Mouse (Mus musculus): Measurements from ENCODE around the gene Irf2bpl. TPM values are rescaled to one million over a fixed set of nuclear protein-coding genes. Genes with fewer than 3 reads are reported as not detected.

Gene Irf2bpl
- total and polyA plus RNA-seq, 3 experiments, result 6.9 to 8.0 TPM; not detected in 1

DNA sequence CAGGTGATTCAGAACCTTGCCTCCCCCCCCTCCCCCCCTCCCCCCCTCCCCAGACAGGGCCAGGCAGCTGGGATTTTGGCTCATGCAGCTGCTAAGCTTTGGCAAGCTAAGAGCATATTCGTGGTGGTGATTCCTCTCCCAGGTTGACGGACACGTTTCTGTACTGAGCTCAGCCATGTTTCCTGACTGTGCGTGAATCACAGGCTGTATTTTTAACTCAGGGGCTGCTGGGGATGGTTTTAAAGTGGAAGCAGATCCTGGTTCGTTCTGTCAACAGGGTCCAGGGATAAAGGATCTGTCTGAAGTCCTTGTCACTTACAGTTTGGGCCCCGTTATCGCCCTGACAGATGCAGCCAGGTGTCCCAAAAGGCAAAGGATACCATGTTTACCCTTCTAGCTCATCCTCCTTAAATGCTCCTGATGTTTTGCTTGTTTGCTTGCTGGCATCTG, 11.9 kb upstream of the Irf2bpl start:
- H3K9ac ChIP-seq (ENCODE audit: control insufficient read depth, low read depth, low read length, poor library complexity, severe bottlenecking), result peak overlapping the region; percentile 55
- DNase-seq (ENCODE audit: low read depth, low spot score), result no peak
- H3K9me3 ChIP-seq (replicated peaks; ENCODE audit: insufficient read depth, low read length), result no peaks in the 10 kb centered on the region
- TF ChIP-seq ZMIZ1 (IDR thresholded peaks at IDR 0.05; ENCODE audit: low read depth, low read length) (no peak), TCF12 (IDR thresholded peaks at IDR 0.05; ENCODE audit: low read depth, low read length) (no peak), SMC3 (IDR thresholded peaks at IDR 0.05; ENCODE audit: low read depth, low read length) (no peak), TBP (IDR thresholded peaks at IDR 0.05; ENCODE audit: low read depth, low read length) (no peak), USF2 (IDR thresholded peaks at IDR 0.05; ENCODE audit: borderline replicate concordance in 1 of 2, insufficient read depth in 1 of 2, low read depth in 1 of 2, low read length in 2 of 2) (no peak), ZNF384 (IDR thresholded peaks at IDR 0.05; ENCODE audit: low read depth, low read length) (no peak), JUND (IDR thresholded peaks at IDR 0.05; ENCODE audit: low read depth, low read length) (no peak), MEF2A (IDR thresholded peaks at IDR 0.05; ENCODE audit: extremely low read depth, insufficient replicate concordance, low read depth, low read length, poor library complexity, severe bottlenecking) (no peak), ZKSCAN1 (IDR thresholded peaks at IDR 0.05; ENCODE audit: low read depth, low read length) (no peak), ELF1 (IDR thresholded peaks at IDR 0.05; ENCODE audit: low read depth, low read length) (no peak)
- no peaks in the 10 kb centered on the region for H3K27me3 ChIP-seq (ENCODE audit: control insufficient read depth in 1 of 2, insufficient read depth in 2 of 2, low read length in 2 of 2)
- peak overlapping the region; percentile 67 for H3K27ac ChIP-seq (ENCODE audit: control insufficient read depth, low read depth, low read length)
- H3K79me2 ChIP-seq (ENCODE audit: control insufficient read depth, insufficient read depth, low read length, poor library complexity), result peaks cover 5% of the 10 kb centered on the region
- peak overlapping the region; percentile 49 to 68 for H3K4me3 ChIP-seq (ENCODE audit: control insufficient read depth in 1 of 2, insufficient read depth in 1 of 2, low read depth in 2 of 2, low read length in 2 of 2)
- peaks cover 0 to 41% of the 10 kb centered on the region in 2 experiments; a peak in 2 of 4 replicates for H3K36me3 ChIP-seq (ENCODE audit: control insufficient read depth in 1 of 2, insufficient read depth in 2 of 2, low read length in 2 of 2)
- H3K4me1 ChIP-seq (ENCODE audit: control insufficient read depth in 1 of 2, insufficient read depth in 2 of 2, low read length in 2 of 2), result peaks cover 13 to 43% of the 10 kb centered on the region in 2 experiments

DNA sequence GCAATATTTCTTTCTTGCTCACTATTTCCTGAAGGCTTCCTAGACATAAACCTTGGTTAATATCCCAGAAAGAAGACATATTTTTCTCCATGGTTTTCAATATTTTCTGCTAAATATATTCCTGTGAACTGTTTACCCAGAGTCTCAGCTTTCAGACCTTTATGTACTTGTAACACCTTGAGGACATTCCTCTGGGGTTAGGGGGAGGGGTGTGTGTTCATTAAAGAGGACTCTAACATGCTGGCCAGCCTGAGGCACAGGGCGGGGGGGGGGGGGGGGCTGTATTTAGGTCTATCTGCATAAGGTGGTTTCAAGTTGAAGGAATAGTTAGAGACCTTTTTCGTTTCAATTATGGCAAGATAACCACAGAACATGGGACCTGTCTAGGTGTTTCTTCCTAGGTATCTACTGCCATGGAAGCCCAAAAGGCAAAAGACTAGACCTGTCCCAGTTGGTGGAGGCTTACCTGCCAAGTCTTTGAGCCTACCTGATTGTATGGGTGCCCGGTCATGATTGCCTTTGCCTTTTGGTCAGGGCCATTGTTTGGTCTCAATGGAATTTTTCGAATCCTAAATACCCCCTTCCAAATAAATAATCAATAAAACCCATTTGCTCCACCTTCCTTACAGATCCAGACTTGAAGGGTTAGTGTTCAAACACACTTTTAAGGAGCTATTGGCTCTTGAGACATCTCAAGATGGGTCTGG, 11.3 kb upstream of the Irf2bpl start:
- H3K9me3 ChIP-seq (replicated peaks; ENCODE audit: insufficient read depth, low read length), result no peaks in the 10 kb centered on the region
- DNase-seq (ENCODE audit: low read depth, low spot score), result peak; percentile 31
- H3K79me2 ChIP-seq (ENCODE audit: control insufficient read depth, insufficient read depth, low read length, poor library complexity), result peaks cover 5% of the 10 kb centered on the region
- H3K4me3 ChIP-seq (ENCODE audit: control insufficient read depth in 1 of 2, insufficient read depth in 1 of 2, low read depth in 2 of 2, low read length in 2 of 2), result peak overlapping the region; percentile 63 to 71; a peak in 3 of 4 replicates
- peak overlapping the region; percentile 79 for H3K9ac ChIP-seq (ENCODE audit: control insufficient read depth, low read depth, low read length, poor library complexity, severe bottlenecking)
- peaks cover 0 to 43% of the 10 kb centered on the region in 2 experiments; a peak in 2 of 4 replicates for H3K36me3 ChIP-seq (ENCODE audit: control insufficient read depth in 1 of 2, insufficient read depth in 2 of 2, low read length in 2 of 2)
- TF ChIP-seq JUND (IDR thresholded peaks at IDR 0.05; ENCODE audit: low read depth, low read length) (no peak), TCF12 (IDR thresholded peaks at IDR 0.05; ENCODE audit: low read depth, low read length) (no peak), MYC (IDR thresholded peaks at IDR 0.05; ENCODE audit: low read depth, low read length) (no peak), POLR2AphosphoS5 (IDR thresholded peaks at IDR 0.05; ENCODE audit: borderline replicate concordance, low read depth, low read length) (no peak), ETS1 (IDR thresholded peaks at IDR 0.05; ENCODE audit: low read depth, low read length) (no peak), RAD21 (IDR thresholded peaks at IDR 0.05; ENCODE audit: low read depth, low read length) (no peak)
- H3K27ac ChIP-seq (ENCODE audit: control insufficient read depth, low read depth, low read length), result peak overlapping the region; percentile 100
- peaks cover 13 to 47% of the 10 kb centered on the region in 2 experiments for H3K4me1 ChIP-seq (ENCODE audit: control insufficient read depth in 1 of 2, insufficient read depth in 2 of 2, low read length in 2 of 2)
- H3K27me3 ChIP-seq (ENCODE audit: control insufficient read depth in 1 of 2, insufficient read depth in 2 of 2, low read length in 2 of 2), result no peaks in the 10 kb centered on the region

All from MEL (cell line).